Mouse (Mus musculus): ENCODE results near the gene Cd180.

GRCm38 (mm10) chr13:102670503-102670902 lies 22.9 kb upstream of the Cd180 start:
- no peak for TF ChIP-seq POLR2A (IDR thresholded peaks at IDR 0.05; ENCODE audit: borderline replicate concordance, low read depth, low read length)
- no peak for TF ChIP-seq CTCF (IDR thresholded peaks at IDR 0.05; ENCODE audit: low read depth, low read length)
